Mouse (Mus musculus) telencephalon, adult 2 months (tissue): ENCODE results near the gene Mcee.

ENCODE experiments used
- DNase-seq: peaks from one replicate; pipeline ENCODE4 v3.0.0-alpha.2; 2011; ENCODE audit warnings: low read depth, low spot score

Mcee gene

GRCm38 (mm10) chr7:64392122-64392818, at the start of gene Mcee, which contains the start of gene Mphosph10:
Gene Mcee, plus strand, starts transcription at chr7:64392607.
Gene Mphosph10, minus strand, starts transcription at chr7:64392268.
- DNase-seq, result peak; percentile 97

DNA sequence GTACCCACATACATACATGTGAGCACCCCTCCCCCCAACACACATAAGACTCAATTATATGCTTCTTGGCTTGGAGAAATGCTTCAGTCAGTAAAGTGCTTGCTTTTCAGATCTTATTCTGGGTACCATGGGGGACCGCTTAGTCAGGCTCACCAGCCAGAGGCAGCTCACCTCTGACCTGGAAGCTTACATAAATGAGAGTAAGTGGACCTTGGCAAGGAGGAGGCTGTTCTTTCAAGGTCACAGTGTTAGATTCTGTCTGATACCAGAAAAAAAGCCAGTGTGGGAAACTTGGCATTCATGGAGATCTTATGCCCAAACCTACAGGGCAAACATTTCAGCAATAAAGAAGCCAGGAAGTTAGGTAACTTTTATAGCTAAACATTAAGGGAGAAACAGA, 44.6 kb upstream of the Mcee start:
- DNase-seq, result no peak

- DNase-seq, result peak; percentile 83
Measured at GRCm38 (mm10) chr7:64349147-64349861, 43.1 kb upstream of the Mcee start.

DNA sequence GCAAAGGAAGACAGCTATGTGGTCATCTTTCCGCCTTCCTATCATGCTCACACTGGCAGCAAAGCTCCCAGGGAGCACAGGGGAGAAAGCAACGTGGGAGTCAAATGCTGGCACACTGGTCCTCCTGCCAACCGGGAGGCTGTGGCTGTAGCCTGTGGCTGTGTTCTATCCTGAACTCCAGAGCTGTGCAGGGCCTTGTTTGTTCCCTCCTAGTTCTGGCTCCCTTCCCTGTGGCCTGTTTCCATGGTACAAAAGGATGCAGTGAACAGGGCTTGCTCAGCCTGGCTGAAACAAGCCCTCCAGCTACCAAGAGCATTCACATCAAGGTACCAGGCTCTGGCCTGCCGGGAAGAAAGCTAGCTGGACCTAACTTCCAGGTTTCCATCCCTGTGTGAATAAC, 41.3 kb upstream of the Mcee start:
- DNase-seq, result peak; percentile 85

DNA sequence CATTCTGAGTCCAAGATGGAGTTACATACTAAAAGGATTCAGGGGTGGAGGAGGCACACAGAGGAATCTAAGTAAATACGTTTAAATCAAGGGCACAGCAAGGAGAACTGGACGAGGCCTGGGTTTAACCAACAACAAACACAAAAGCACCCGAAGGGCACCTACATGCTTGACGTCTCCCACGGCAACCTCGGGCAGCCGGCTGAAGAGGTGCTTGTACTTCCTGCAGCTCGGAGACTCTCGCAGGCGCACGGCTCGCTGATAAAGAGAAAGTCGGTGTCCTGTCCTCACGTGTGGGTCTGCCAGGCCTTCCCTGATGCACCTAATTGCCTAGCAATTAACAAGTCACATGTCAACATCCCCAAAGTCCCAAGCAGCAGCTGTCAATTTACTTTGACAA, 38.2 kb upstream of the Mcee start:
- DNase-seq, result no peak

- no peak for DNase-seq
Measured at GRCm38 (mm10) chr7:64356661-64357060, 35.7 kb upstream of the Mcee start.

DNA sequence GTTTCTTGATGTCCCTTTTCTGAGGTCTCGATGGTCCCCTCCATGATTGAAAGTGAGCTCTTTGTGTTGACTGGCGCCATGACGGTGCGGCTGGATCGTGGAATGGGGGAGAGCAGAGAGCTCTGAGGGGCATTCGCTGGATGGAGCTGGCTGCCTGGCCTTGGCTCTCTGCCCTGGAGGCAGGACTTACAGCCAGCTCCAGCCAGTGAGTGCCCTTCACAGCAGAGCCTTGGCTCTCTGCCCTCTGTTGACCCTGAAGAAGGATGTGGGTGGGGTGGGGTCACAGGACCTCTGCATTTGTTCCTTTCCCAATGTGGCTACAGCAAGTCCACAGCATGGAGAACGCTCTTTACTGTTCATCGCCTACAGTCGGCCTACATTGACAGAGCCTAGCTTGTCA, 35.0 kb upstream of the Mcee start:
- peak; percentile 38 for DNase-seq

DNA sequence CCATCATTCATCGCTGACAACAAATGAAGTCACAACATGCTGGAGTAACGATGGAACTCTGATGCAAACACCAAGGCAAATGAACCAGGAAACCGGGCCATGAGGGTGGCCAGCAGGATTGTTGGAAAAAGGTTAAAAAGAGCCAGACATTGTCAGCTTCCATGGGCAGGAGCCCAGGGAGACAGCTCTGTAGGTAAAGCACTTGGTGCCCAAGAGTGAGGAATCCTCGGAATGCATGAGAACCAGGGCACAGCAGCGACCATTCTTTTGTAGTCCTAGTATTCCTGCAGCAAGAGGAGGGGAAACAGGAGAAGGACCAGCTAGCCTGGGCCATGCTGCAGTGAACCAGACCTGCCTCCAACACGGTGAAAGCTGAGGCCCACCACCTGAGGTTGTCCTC, 33.7 kb upstream of the Mcee start:
- DNase-seq, result no peak

- no peak for DNase-seq
Measured at GRCm38 (mm10) chr7:64359943-64360585, 32.3 kb upstream of the Mcee start.

DNA sequence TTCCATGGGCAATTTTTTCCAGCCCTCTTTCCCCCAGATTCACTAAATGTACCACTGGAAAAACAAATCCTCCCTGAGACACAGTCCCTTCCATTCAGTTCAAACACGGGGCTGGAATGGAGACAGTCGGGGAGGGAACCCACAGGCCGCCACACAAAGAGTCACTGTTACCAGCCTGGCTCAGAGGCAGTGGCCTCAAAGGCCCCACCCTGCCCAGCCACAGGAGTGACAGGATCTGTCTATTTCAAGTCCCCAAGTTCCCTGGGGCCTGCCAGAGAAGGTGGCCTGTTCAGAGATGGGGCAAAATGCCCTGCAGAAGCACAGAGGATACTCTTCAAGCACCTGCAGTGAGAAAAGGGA, 31.8 kb upstream of the Mcee start:
- DNase-seq, result peak; percentile 36

DNA sequence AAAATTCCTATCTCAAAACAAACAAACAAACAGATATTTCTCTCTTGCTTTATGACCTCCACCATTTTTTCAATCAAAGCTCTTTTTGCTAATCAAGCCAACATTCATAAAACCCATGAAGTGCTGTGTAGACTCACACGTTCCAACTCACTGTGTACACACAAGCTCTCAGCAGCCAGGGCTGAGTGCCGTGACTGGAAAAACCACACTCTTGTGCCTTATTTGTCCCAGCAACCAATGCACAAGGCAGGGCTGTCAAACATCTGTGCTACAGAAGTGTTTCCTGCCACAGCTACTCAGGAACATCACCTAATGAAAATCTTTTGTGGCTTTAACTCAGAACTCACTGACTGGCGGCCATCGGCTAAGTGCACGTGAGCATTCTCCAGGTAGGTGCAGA, 26.5 kb upstream of the Mcee start:
- no peak for DNase-seq

DNA sequence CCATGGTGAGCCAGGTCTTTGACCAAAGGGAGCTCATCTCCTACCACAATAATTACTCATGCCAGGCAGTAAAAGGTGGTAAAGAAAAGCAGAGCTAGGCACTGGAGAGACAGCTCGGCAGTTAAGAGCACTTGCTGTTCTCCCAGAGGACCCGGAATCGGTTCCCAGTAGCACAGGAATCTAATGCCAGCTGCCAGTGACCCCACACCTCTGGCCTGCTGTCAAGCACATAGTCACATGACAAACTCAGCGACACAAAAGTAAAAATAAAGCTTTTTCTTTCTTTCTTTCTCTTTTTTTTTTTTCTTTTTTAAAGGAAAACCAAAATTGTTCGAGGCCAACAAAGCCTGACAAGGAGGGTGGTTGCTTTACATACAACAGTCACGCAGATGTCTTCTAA, 22.6 kb upstream of the Mcee start:
- no peak for DNase-seq

DNA sequence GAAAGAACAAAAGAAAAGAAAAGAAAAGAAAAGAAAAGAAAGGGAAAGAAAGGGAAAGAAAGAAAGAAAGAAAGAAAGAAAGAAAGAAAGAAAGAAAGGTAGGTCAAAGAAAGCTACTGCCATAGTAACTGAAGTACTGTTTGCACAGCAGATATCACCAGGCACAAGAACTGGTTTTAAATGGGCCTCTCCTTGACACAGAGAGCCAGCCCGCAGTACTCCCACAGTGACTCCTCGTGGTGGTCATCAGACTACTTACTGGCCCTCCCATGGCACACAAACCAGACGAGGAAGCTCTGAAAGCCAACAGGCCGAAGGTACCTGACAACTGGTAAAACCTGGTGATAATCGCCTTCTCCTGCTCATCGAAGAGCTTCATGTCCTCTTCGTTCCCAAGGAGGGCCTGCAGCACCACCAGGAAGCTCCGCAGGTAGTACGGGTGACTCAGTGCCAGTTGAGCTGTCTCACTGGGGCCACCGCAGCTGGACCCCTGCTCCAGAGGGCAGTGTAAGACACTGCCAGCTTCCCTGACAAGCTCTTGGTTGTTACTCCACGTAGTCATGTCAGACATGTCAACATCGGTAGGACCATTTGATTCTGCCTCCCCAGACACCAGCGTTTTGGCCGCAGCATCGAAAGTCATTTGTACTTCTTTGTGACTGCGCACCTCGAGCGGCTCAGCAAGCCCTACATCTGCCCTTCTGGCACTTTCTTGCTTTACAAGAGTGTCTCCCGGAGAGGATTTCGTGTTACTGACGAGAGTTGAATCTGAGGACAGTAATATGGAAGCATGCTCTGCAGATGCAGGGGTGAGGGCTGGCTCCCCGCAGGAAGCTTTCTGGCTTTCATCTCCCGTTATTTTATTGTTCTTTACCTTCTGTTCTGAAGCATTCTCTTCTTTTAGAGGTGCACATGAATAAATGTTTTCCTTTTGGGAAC, 20.2 kb upstream of the Mcee start:
- no peak for DNase-seq

- no peak for DNase-seq
Measured at GRCm38 (mm10) chr7:64373147-64373829, 19.1 kb upstream of the Mcee start.

- peak; percentile 80 for DNase-seq
Measured at GRCm38 (mm10) chr7:64373830-64374562, 18.4 kb upstream of the Mcee start, which contains the start of gene Fan1. Gene Fan1, minus strand, starts transcription at chr7:64374095.

DNA sequence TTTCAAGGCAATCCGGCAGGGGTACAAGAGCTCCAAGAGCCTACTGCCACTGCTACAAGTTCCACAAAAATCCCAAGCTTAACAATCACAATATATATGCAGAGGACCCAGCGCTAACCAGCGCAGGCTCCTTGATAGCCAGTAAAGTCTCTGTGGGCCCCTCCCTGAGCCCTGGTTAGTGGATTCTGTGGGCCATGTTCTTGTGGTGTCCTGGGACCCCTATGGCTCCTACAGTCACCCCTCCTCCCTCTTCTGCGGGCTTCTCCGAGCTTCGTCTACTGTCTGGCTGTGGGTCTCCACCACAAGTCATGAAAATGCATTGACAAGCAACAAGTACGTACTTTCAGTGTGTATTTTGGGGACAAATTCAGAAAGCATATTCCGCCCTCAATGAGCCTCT, 928 bp upstream of the Mcee start:
- no peak for DNase-seq

DNA sequence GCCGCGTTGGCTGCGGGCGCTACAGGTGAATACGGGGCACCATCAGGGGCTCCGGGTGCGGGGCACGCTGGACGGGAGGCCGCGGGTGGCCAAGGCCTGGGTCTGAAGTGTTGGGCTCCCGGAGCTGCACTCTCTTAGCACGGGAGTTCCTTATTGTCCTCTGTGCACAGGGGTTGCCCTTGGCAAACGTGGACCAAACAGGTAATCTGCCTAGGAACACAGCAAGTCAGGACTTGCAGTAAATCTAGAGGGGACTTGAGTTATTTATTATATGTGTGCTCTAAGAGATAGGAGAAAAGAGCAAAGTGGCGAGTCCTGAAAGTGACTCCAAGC, 378 bp downstream of the Mcee start:
- DNase-seq, result peak; percentile 13

DNA sequence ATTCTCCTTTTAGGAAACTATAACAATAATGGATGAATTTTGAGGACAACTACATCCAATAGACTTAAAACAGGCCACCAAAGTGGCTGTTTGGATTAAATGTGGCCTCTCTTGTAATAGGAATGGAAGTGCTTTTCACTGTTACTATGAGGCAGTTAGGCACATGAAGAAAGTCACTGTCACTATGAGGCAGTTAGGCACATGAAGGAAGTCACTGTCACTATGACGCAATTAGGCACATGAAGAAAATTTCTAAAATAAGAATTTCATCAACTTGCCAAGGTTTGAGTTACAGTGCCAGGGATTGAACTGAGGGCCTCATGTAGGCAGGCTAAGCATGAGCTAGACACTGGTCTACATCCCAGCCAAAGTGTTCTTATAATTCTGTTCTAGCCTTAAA, 8.3 kb downstream of the Mcee start:
- DNase-seq, result no peak

- DNase-seq, result no peak
Measured at GRCm38 (mm10) chr7:64402452-64402851, 10.0 kb downstream of the Mcee start.

GRCm38 (mm10) chr7:64403989-64404388, 11.6 kb downstream of the Mcee start:
- DNase-seq, result no peak

DNA sequence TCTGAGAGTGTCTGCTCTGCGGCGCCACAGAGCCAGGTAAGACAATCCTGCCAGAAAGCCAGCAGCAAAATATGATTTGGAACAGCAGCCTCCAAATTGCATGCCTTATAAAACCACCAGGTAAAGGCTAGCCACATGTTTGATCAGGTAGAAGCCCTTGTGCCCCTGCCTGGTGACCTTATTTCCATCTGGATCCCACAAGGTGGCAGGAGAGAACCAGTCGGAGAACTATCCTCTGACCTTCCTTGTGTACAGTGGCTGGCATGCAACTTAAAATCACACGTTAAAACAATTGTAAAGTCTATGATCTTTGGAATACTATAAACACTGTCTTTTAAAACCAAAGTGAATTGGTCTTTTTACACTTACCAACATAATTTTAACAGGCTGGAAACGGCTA, 32.5 kb downstream of the Mcee start:
- DNase-seq, result no peak
